Mouse (Mus musculus): ENCODE data around the gene Cnep1r1. TPM values are rescaled to one million over a fixed set of nuclear protein-coding genes. Genes with fewer than 3 reads are reported as not detected.

The Cnep1r1 gene
- polyA plus RNA-seq, 1 experiment from 2014 or later, result 24.2 TPM

Small RNA genes within 50 kb of the gene (microRNA-seq; reads per million reads assigned to microRNA genes)
- gene Mir7071, result 1.3 reads per million

Other genes starting within 250 kb of the Cnep1r1 start
- 0.30 and 0.39 TPM in 2 replicates for gene Zfp423, start 159.2 kb upstream of the Cnep1r1 start, polyA plus RNA-seq (2015; fragmentation: Nextera tagmentation; extraction: Ambion mirVana)
- gene Heatr3, start 19.1 kb downstream of the Cnep1r1 start, polyA plus RNA-seq (2015; fragmentation: Nextera tagmentation; extraction: Ambion mirVana), result 19.2 and 21.3 TPM in 2 replicates
- gene Tent4b, start 80.4 kb downstream of the Cnep1r1 start, polyA plus RNA-seq (2015; fragmentation: Nextera tagmentation; extraction: Ambion mirVana), result 3.3 and 3.4 TPM in 2 replicates
- gene Adcy7, start 153.6 kb downstream of the Cnep1r1 start, polyA plus RNA-seq (2015; fragmentation: Nextera tagmentation; extraction: Ambion mirVana), result 21.3 and 22.3 TPM in 2 replicates
- 28.4 and 31.3 TPM in 2 replicates for gene Brd7, start 243.4 kb downstream of the Cnep1r1 start, polyA plus RNA-seq (2015; fragmentation: Nextera tagmentation; extraction: Ambion mirVana)

Data from liver, embryonic 15.5 days (tissue).